Mouse (Mus musculus): ENCODE measurements around the gene Ighmbp2. TPM values are rescaled to one million over a fixed set of nuclear protein-coding genes. Genes with fewer than 3 reads are reported as not detected.
A peak's percentile ranks its signal among the peaks of the same experiment; 100 is the strongest.

Gene Ighmbp2
- polyA plus RNA-seq, 1 experiment = 8.0 TPM

GRCm38 (mm10) chr19:3323753-3324270 lies 41.0 kb upstream of the Ighmbp2 start:
- H3K4me1 ChIP-seq (ENCODE audit: control insufficient read depth, insufficient read depth, low read length) = no peaks in the 10 kb centered on the region
- H3K4me3 ChIP-seq (ENCODE audit: low read depth, low read length) = peak overlapping the region; percentile 88
- H3K27ac ChIP-seq (ENCODE audit: insufficient read depth, low read length) = peak overlapping the region; percentile 62; the same call in 1 of the 2 replicates
- no peaks in the 10 kb centered on the region for H3K36me3 ChIP-seq (ENCODE audit: control insufficient read depth, insufficient read depth, low read length, poor library complexity, severe bottlenecking)
- peak overlapping the region; percentile 66 for H3K9ac ChIP-seq (ENCODE audit: low read depth, poor library complexity, severe bottlenecking)
- H3K9me3 ChIP-seq (replicated peaks; ENCODE audit: control insufficient read depth, insufficient read depth, low read length, poor library complexity, severe bottlenecking) = no peaks in the 10 kb centered on the region
- H3K27me3 ChIP-seq (ENCODE audit: control insufficient read depth, insufficient read depth, low read length, poor library complexity, severe bottlenecking) = no peaks in the 10 kb centered on the region
- TF ChIP-seq POLR2A (IDR thresholded peaks at IDR 0.05; ENCODE audit: insufficient read depth, low read length) = no peak
- peak; percentile 84; the same call in 1 of the 2 replicates for TF ChIP-seq EP300 (IDR thresholded peaks at IDR 0.05; ENCODE audit: insufficient read depth, low read depth, low read length)
- no peak for TF ChIP-seq CTCF (IDR thresholded peaks at IDR 0.05; ENCODE audit: low read depth, low read length)

GRCm38 (mm10) chr19:3323201-3323621 lies 40.4 kb upstream of the Ighmbp2 start:
- H3K9ac ChIP-seq (ENCODE audit: low read depth, poor library complexity, severe bottlenecking) = peak overlapping the region; percentile 66
- H3K4me1 ChIP-seq (ENCODE audit: control insufficient read depth, insufficient read depth, low read length) = no peaks in the 10 kb centered on the region
- no peak for TF ChIP-seq CTCF (IDR thresholded peaks at IDR 0.05; ENCODE audit: low read depth, low read length)
- no peak for TF ChIP-seq POLR2A (IDR thresholded peaks at IDR 0.05; ENCODE audit: insufficient read depth, low read length)
- no peak for TF ChIP-seq EP300 (IDR thresholded peaks at IDR 0.05; ENCODE audit: insufficient read depth, low read depth, low read length)
- H3K36me3 ChIP-seq (ENCODE audit: control insufficient read depth, insufficient read depth, low read length, poor library complexity, severe bottlenecking) = no peaks in the 10 kb centered on the region
- no peaks in the 10 kb centered on the region for H3K27me3 ChIP-seq (ENCODE audit: control insufficient read depth, insufficient read depth, low read length, poor library complexity, severe bottlenecking)
- H3K27ac ChIP-seq (ENCODE audit: insufficient read depth, low read length) = peak overlapping the region; percentile 32; the same call in 1 of the 2 replicates
- no peaks in the 10 kb centered on the region for H3K9me3 ChIP-seq (replicated peaks; ENCODE audit: control insufficient read depth, insufficient read depth, low read length, poor library complexity, severe bottlenecking)
- peak overlapping the region; percentile 88 for H3K4me3 ChIP-seq (ENCODE audit: low read depth, low read length)

GRCm38 (mm10) chr19:3322261-3322969 lies 39.6 kb upstream of the Ighmbp2 start, which contains the start of gene Cpt1a:
Gene Cpt1a, plus strand, starts transcription at chr19:3322334.
- Histone ChIP-seq H3K9ac (ENCODE audit: low read depth, poor library complexity, severe bottlenecking) (peak within 1 kb of the TSS; percentile 66), H3K4me1 (ENCODE audit: control insufficient read depth, insufficient read depth, low read length) (no peaks in the 10 kb centered on the region), H3K4me3 (ENCODE audit: low read depth, low read length) (peak within 1 kb of the TSS; percentile 88), H3K27ac (ENCODE audit: insufficient read depth, low read length) (peak within 1 kb of the TSS; percentile 30; the same call in 1 of the 2 replicates), H3K9me3 (replicated peaks; ENCODE audit: control insufficient read depth, insufficient read depth, low read length, poor library complexity, severe bottlenecking) (no peaks in the 10 kb centered on the region), H3K27me3 (ENCODE audit: control insufficient read depth, insufficient read depth, low read length, poor library complexity, severe bottlenecking) (no peaks in the 10 kb centered on the region), H3K36me3 (ENCODE audit: control insufficient read depth, insufficient read depth, low read length, poor library complexity, severe bottlenecking) (no peaks in the 10 kb centered on the region)
- no peak for TF ChIP-seq EP300 (IDR thresholded peaks at IDR 0.05; ENCODE audit: insufficient read depth, low read depth, low read length)
- peak; percentile 55 for TF ChIP-seq CTCF (IDR thresholded peaks at IDR 0.05; ENCODE audit: low read depth, low read length)
- TF ChIP-seq POLR2A (IDR thresholded peaks at IDR 0.05; ENCODE audit: insufficient read depth, low read length) = no peak

GRCm38 (mm10) chr19:3321617-3322016 lies 38.8 kb upstream of the Ighmbp2 start:
- TF ChIP-seq EP300 (IDR thresholded peaks at IDR 0.05; ENCODE audit: insufficient read depth, low read depth, low read length) (no peak), POLR2A (IDR thresholded peaks at IDR 0.05; ENCODE audit: insufficient read depth, low read length) (no peak), CTCF (IDR thresholded peaks at IDR 0.05; ENCODE audit: low read depth, low read length) (no peak)
- H3K9me3 ChIP-seq (replicated peaks; ENCODE audit: control insufficient read depth, insufficient read depth, low read length, poor library complexity, severe bottlenecking) = no peaks in the 10 kb centered on the region
- no peaks in the 10 kb centered on the region for H3K4me1 ChIP-seq (ENCODE audit: control insufficient read depth, insufficient read depth, low read length)
- no peak overlapping the region for H3K9ac ChIP-seq (ENCODE audit: low read depth, poor library complexity, severe bottlenecking)
- H3K27me3 ChIP-seq (ENCODE audit: control insufficient read depth, insufficient read depth, low read length, poor library complexity, severe bottlenecking) = no peaks in the 10 kb centered on the region
- H3K36me3 ChIP-seq (ENCODE audit: control insufficient read depth, insufficient read depth, low read length, poor library complexity, severe bottlenecking) = no peaks in the 10 kb centered on the region
- no peak overlapping the region for H3K4me3 ChIP-seq (ENCODE audit: low read depth, low read length)
- no peak overlapping the region for H3K27ac ChIP-seq (ENCODE audit: insufficient read depth, low read length)

GRCm38 (mm10) chr19:3320801-3321200 lies 38.0 kb upstream of the Ighmbp2 start:
- TF ChIP-seq EP300 (IDR thresholded peaks at IDR 0.05; ENCODE audit: insufficient read depth, low read depth, low read length) = no peak
- TF ChIP-seq CTCF (IDR thresholded peaks at IDR 0.05; ENCODE audit: low read depth, low read length) = peak; percentile 59
- H3K4me3 ChIP-seq (ENCODE audit: low read depth, low read length) = no peak overlapping the region
- H3K9me3 ChIP-seq (replicated peaks; ENCODE audit: control insufficient read depth, insufficient read depth, low read length, poor library complexity, severe bottlenecking) = no peaks in the 10 kb centered on the region
- H3K27me3 ChIP-seq (ENCODE audit: control insufficient read depth, insufficient read depth, low read length, poor library complexity, severe bottlenecking) = no peaks in the 10 kb centered on the region
- H3K9ac ChIP-seq (ENCODE audit: low read depth, poor library complexity, severe bottlenecking) = no peak overlapping the region
- no peaks in the 10 kb centered on the region for H3K36me3 ChIP-seq (ENCODE audit: control insufficient read depth, insufficient read depth, low read length, poor library complexity, severe bottlenecking)
- no peak overlapping the region for H3K27ac ChIP-seq (ENCODE audit: insufficient read depth, low read length)
- no peaks in the 10 kb centered on the region for H3K4me1 ChIP-seq (ENCODE audit: control insufficient read depth, insufficient read depth, low read length)

- no peaks in the 10 kb centered on the region for H3K27me3 ChIP-seq (ENCODE audit: control insufficient read depth, insufficient read depth, low read length, poor library complexity, severe bottlenecking)
- TF ChIP-seq EP300 (IDR thresholded peaks at IDR 0.05; ENCODE audit: insufficient read depth, low read depth, low read length) (no peak), CTCF (IDR thresholded peaks at IDR 0.05; ENCODE audit: low read depth, low read length) (no peak), POLR2A (IDR thresholded peaks at IDR 0.05; ENCODE audit: insufficient read depth, low read length) (no peak)
- H3K9ac ChIP-seq (ENCODE audit: low read depth, poor library complexity, severe bottlenecking) = no peak overlapping the region
- no peak overlapping the region for H3K27ac ChIP-seq (ENCODE audit: insufficient read depth, low read length)
- H3K9me3 ChIP-seq (replicated peaks; ENCODE audit: control insufficient read depth, insufficient read depth, low read length, poor library complexity, severe bottlenecking) = no peaks in the 10 kb centered on the region
- no peaks in the 10 kb centered on the region for H3K4me1 ChIP-seq (ENCODE audit: control insufficient read depth, insufficient read depth, low read length)
- no peak overlapping the region for H3K4me3 ChIP-seq (ENCODE audit: low read depth, low read length)
- H3K36me3 ChIP-seq (ENCODE audit: control insufficient read depth, insufficient read depth, low read length, poor library complexity, severe bottlenecking) = no peaks in the 10 kb centered on the region
Observed at GRCm38 (mm10) chr19:3320086-3320485, 37.3 kb upstream of the Ighmbp2 start.

All from ES-Bruce4 (cell line).